Mouse (Mus musculus) megakaryocyte, embryonic 14.5 days (primary cell): ENCODE data around the gene Srpk1. TPM values are rescaled to one million over a fixed set of nuclear protein-coding genes. Genes with fewer than 3 reads are reported as not detected.

Experiments used
- H3K27me3 ChIP-seq: replicated peaks from 2 replicates; pipeline ENCODE3; 2012; ENCODE audit warnings: inconsistent platforms
- H3K36me3 ChIP-seq: replicated peaks from 2 replicates; pipeline ENCODE3; 2012; ENCODE audit warnings: low read length, inconsistent platforms, mixed read lengths
- H3K4me1 ChIP-seq: 2 replicates; pipeline ENCODE4 v1.6.1; 2012; ENCODE audit warnings: inconsistent platforms
- H3K4me3 ChIP-seq: replicated peaks from 2 replicates; pipeline ENCODE3; 2012; ENCODE audit warnings: moderate library complexity, mild to moderate bottlenecking, inconsistent platforms
- H3K9me3 ChIP-seq: 2 replicates; pipeline ENCODE4 v1.6.1; 2012; ENCODE audit warnings: inconsistent platforms
- FLI1 ChIP-seq: IDR thresholded peaks from 2 replicates; pipeline ENCODE4 v1.6.1; 2012; ENCODE audit warnings: low read length, inconsistent platforms, mixed read lengths
- GATA1 ChIP-seq: IDR thresholded peaks from 3 replicates; pipeline ENCODE4 v1.6.1; 2012; ENCODE audit warnings: mixed read lengths, low read length, inconsistent platforms, borderline replicate concordance
- polyA plus RNA-seq: library from polyadenylated mRNA; stranded (reverse); fragments of >175 nt; gene quantifications from 2 replicates; pipeline ENCODE4 v1.2.3, GENCODE M21; 2012; ENCODE audit warnings: low replicate concordance; ENCODE audit not compliant: insufficient read depth

Srpk1 gene
- polyA plus RNA-seq, 1 experiment = 32.1 TPM

DNA sequence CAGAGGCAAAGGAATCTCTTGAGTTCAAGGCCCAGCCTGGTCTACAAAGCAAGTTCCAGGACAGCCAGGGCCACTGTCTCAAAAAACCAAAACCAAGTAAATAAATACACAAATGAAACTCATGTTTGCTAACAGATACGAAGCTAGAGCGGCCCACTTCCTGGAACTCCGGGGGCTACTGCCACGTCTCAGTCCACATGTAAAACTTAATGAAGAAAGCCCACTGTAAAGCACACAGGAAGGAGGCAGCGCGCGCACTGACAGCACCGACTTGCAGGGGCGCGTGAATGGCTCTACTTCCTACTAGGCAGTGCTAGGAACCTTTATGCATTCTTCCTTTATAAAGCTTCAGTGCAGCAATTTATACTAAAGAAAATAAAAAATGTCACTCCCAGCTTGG, 4.9 kb downstream of the Srpk1 start:
- no peaks in the 10 kb centered on the region for H3K9me3 ChIP-seq
- H3K36me3 ChIP-seq = peaks cover 65% of the 10 kb centered on the region
- no peaks in the 10 kb centered on the region for H3K27me3 ChIP-seq
- peaks cover 68% of the 10 kb centered on the region for H3K4me1 ChIP-seq
- no peak overlapping the region for H3K4me3 ChIP-seq
- TF ChIP-seq GATA1 = no peak
- no peak for TF ChIP-seq FLI1

DNA sequence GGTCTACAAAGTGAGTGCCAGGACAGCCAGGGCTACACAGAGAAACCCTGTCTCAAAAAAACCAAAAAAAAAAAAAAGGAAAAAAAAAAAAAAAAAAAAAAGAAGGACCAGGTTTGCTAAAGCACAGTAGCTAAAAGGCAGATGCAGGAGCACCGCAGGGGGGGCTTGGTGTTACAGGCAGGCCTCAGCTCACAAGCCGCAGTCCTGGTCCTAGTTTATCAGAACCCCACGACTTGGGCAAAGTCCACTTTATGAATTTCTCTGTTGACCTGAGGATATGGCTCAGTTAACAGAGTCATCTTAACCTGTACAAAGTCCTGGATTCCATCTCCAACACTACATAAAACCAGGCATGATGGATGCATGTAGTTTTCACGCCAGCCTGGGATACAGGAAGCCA, 7.2 kb downstream of the Srpk1 start:
- no peaks in the 10 kb centered on the region for H3K27me3 ChIP-seq
- no peak overlapping the region for H3K4me3 ChIP-seq
- H3K9me3 ChIP-seq = no peaks in the 10 kb centered on the region
- H3K4me1 ChIP-seq = peaks cover 59% of the 10 kb centered on the region
- TF ChIP-seq GATA1 = no peak
- no peak for TF ChIP-seq FLI1
- H3K36me3 ChIP-seq = peaks cover 66% of the 10 kb centered on the region

DNA sequence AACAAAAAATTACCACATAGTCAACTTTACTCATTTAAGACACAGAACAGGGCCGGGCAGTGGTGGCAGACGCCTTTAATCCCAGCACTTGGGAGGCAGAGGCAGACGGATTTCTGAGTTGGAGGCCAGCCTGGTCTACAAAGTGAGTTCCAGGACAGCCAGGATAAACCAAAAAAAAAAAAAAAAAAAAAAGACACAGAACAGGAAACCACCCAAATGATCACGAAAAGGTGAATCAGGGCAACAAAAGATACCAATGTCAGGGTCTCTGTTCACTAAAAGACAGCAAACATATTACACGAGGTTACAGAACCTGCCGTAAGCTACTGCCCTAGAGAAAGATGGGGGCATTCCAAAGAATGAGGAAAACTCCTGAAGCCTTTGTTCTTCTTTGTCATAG, 9.4 kb downstream of the Srpk1 start:
- no peak for TF ChIP-seq FLI1
- no peak for TF ChIP-seq GATA1

DNA sequence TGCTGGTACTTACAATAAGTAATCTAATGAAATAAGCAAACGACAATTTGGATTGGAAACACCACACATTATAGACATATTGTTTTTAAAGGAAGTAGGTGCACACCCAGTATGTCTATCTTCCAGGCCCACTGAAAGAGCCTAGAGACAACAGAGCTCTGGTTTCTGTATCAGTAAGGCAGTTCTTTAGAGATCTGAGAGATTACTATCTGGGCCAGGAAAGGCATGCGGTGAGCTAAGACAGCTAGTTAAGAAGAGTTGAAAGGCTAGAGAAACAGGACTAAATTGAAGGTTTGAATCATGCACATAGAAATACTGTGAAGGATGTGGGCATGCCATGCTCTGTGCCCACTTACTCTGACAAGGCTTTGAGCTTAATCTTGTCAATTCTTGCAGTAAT, 9.9 kb downstream of the Srpk1 start:
- H3K9me3 ChIP-seq = no peaks in the 10 kb centered on the region
- peaks cover 46% of the 10 kb centered on the region for H3K4me1 ChIP-seq
- no peaks in the 10 kb centered on the region for H3K27me3 ChIP-seq
- no peak for TF ChIP-seq FLI1
- TF ChIP-seq GATA1 = no peak
- peaks cover 55% of the 10 kb centered on the region for H3K36me3 ChIP-seq
- H3K4me3 ChIP-seq = no peak overlapping the region

More for the DNA sequence above, 9.4 kb downstream of the Srpk1 start:
- no peaks in the 10 kb centered on the region for H3K27me3 ChIP-seq
- no peaks in the 10 kb centered on the region for H3K9me3 ChIP-seq
- no peak overlapping the region for H3K4me3 ChIP-seq
- H3K4me1 ChIP-seq = peaks cover 51% of the 10 kb centered on the region
- peaks cover 55% of the 10 kb centered on the region for H3K36me3 ChIP-seq

DNA sequence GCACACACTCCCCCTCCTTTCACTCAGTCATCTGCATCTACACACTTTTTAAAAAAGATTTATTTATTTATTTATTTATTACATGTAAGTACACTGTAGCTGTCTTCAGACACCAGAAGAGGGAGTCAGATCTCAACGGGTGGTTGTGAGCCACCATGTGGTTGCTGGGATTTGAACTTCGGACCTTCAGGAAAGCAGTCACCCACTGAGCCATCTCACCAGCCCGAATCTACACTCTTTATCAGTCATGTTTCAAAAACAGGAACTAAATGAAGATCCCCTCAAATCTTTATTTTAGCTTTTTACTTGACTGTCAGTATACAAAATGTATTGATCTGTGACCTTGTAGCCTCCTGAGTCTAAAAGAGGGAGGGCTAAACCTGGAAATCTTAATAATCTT, 13.0 kb downstream of the Srpk1 start:
- Histone ChIP-seq H3K36me3 (peaks cover 60% of the 10 kb centered on the region), H3K27me3 (no peaks in the 10 kb centered on the region), H3K9me3 (no peaks in the 10 kb centered on the region), H3K4me3 (no peak overlapping the region), H3K4me1 (peaks cover 27% of the 10 kb centered on the region)
- TF ChIP-seq FLI1 (no peak), GATA1 (no peak)

DNA sequence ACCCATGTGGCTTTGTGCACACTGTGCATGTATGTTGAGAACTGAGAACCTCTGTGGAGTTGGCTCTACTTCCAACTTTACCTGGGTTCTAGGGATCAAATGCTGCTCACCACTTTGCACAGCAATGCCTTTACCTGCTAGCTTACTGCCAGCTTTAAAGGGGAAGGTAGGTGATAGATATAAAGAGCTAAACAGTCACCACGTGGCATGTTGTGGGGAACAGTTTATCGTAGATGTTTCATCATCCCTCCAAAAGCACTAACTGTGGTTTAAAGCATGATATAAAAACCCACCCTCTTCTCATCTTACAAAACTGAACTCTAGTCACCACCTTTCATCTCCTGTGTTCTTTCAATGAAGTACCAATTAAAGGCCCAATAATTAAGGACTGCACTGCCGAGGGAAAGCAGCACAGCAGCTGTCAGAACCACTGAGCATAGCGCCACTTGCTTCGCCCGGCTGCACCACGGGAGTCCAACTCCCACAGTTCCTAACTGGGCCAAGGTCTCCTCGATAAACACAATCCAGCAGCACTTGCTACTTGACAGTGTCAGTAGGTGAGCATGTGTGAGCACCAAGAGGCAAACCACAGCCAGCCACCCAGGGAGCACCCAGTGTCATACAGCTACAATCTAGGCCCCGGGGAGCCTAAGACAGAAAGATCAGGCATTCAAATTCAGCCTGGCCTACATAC, 20.8 kb downstream of the Srpk1 start:
- no peak for TF ChIP-seq FLI1
- no peak for TF ChIP-seq GATA1
- Histone ChIP-seq H3K9me3 (no peaks in the 10 kb centered on the region), H3K4me3 (no peak overlapping the region), H3K4me1 (no peaks in the 10 kb centered on the region), H3K36me3 (peaks cover 95% of the 10 kb centered on the region), H3K27me3 (no peaks in the 10 kb centered on the region)

DNA sequence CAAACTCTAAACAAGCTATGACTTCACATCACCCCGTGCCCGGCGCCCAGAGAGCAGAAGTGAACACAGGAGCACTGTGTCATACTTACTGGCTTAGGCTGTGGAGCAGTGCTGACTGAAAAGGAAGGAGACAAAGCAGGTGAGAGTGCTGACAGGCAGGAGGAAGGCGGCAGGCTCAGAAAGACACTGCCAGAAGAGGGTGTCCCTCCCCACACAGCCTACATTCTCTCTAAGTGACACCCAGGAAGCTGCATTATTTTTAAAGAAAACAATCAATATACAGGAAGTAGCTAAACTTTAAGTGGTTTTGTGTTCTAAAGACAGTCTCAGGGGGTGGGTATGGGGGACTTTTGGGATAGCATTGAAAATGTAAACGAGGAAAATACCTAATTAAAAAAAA, 21.7 kb downstream of the Srpk1 start:
- no peaks in the 10 kb centered on the region for H3K27me3 ChIP-seq
- no peaks in the 10 kb centered on the region for H3K9me3 ChIP-seq
- no peak overlapping the region for H3K4me3 ChIP-seq
- no peaks in the 10 kb centered on the region for H3K4me1 ChIP-seq
- peaks cover 95% of the 10 kb centered on the region for H3K36me3 ChIP-seq
- no peak for TF ChIP-seq FLI1

DNA sequence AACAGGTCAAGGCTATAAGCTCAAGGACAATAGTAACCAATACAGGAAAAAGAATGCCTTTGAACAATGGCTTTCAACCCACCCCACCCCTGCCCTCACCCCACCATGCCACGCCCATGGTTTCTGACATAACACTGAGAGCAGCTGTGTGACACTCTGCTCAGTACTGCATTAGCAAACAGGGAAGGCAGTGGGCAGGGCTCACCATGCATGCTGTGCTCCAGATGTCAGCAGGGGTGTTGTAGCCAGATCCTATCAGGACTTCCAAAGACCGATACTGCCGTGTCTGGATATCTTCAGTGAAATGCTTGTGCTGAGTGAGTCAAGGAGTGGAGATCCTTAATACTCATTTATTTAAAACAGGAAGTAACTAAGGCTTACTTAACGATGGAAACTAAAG, 28.5 kb downstream of the Srpk1 start:
- no peaks in the 10 kb centered on the region for H3K9me3 ChIP-seq
- no peaks in the 10 kb centered on the region for H3K27me3 ChIP-seq
- H3K4me3 ChIP-seq = no peak overlapping the region
- H3K36me3 ChIP-seq = peaks cover 91% of the 10 kb centered on the region
- no peak for TF ChIP-seq GATA1
- TF ChIP-seq FLI1 = no peak
- H3K4me1 ChIP-seq = peaks cover 11% of the 10 kb centered on the region

DNA sequence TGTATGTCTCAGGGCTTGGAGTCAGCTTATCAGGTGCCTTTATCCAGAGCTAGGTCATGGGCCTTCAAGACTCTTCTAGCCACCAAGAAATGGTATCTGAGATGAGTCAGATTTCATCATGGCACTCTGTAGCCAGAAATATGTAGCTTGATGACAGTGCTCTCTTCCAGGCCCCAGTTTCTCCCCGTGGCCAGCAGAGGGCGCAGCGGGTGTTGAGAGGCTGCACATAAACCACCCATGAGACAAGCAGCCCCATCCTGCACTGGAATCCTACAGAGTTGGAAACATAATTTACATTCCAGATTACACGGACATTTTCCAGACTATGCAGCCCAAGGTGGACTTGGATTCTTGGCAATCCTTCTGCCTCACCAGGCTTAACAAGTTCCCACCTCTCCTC, 29.5 kb downstream of the Srpk1 start:
- Histone ChIP-seq H3K9me3 (no peaks in the 10 kb centered on the region), H3K36me3 (peaks cover 93% of the 10 kb centered on the region), H3K4me3 (no peak overlapping the region), H3K27me3 (no peaks in the 10 kb centered on the region), H3K4me1 (peaks cover 15% of the 10 kb centered on the region)
- TF ChIP-seq GATA1 (no peak), FLI1 (no peak)

DNA sequence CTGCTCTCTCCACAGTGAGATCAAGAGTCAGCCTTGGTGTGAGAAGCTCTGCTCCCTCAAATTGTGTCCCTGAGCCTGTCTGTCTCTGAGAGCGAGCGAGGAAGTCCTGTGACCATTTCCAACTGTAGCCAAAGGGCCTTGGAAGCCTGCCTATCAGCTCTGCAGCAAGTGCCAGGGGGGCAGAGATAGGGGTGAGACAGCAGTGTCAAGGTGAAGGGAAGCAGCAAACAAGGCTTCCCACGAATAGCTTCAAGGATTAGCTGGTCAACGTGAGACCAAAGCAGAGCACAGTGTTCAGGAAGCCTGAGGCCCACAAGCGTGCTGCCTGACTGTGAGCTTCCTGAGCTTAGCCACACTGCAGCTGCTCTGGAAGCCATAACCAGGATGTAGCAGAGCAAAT, 31.0 kb downstream of the Srpk1 start:
- no peak overlapping the region for H3K4me3 ChIP-seq
- peaks cover 15% of the 10 kb centered on the region for H3K4me1 ChIP-seq
- H3K27me3 ChIP-seq = no peaks in the 10 kb centered on the region
- peaks cover 90% of the 10 kb centered on the region for H3K36me3 ChIP-seq
- TF ChIP-seq FLI1 = no peak
- TF ChIP-seq GATA1 = no peak
- no peaks in the 10 kb centered on the region for H3K9me3 ChIP-seq

DNA sequence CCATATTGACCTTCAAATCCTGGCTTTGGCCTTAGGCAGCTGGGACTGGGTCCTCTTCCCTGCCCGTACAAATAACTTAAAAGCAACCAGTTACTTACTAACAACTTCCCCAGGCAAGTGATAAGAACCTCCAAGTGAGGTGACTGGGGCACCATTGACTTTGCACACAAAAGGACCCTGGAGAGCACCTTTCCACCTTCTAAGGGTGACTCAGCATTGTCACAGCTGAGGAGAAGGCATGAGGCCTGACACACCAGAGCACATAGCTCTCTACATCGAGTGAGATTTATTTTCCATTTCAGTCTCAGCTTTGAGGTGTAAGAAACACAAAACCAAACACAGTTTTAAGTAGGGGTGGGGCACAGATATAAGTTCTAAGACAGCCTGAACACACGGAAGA, 31.9 kb downstream of the Srpk1 start:
- no peak for TF ChIP-seq GATA1
- no peak for TF ChIP-seq FLI1
- no peaks in the 10 kb centered on the region for H3K27me3 ChIP-seq
- H3K4me3 ChIP-seq = no peak overlapping the region
- peaks cover 15% of the 10 kb centered on the region for H3K4me1 ChIP-seq
- no peaks in the 10 kb centered on the region for H3K9me3 ChIP-seq
- peaks cover 81% of the 10 kb centered on the region for H3K36me3 ChIP-seq
